Mouse (Mus musculus) ES-E14 (cell line): ENCODE results near the gene Ewsr1.

ENCODE experiments used
- CHD2 ChIP-seq: IDR thresholded peaks from 2 replicates; pipeline ENCODE4 v1.6.1; 2014; ENCODE audit warnings: mild to moderate bottlenecking, low read depth, low read length, inconsistent platforms
- HCFC1 ChIP-seq: IDR thresholded peaks from 2 replicates; pipeline ENCODE4 v1.6.1; 2012; ENCODE audit warnings: low read length, inconsistent platforms, borderline replicate concordance; ENCODE audit not compliant: insufficient read depth
- MAFK ChIP-seq: IDR thresholded peaks from 2 replicates; pipeline ENCODE4 v1.6.1; 2014; ENCODE audit warnings: mild to moderate bottlenecking, low read depth, low read length, inconsistent platforms; ENCODE audit not compliant: insufficient read depth
- ZC3H11A ChIP-seq: IDR thresholded peaks from 2 replicates; pipeline ENCODE4 v1.6.1; 2012; ENCODE audit warnings: low read depth, mild to moderate bottlenecking, inconsistent platforms, low read length, borderline replicate concordance
- ZNF384 ChIP-seq: IDR thresholded peaks from 2 replicates; pipeline ENCODE4 v1.6.1; 2012; ENCODE audit warnings: low read depth, low read length, inconsistent platforms

- TF ChIP-seq HCFC1 (no peak), ZC3H11A (no peak), CHD2 (no peak), MAFK (no peak), ZNF384 (no peak)
Measured at GRCm38 (mm10) chr11:5032706-5033105, 66.4 kb downstream of the Ewsr1 start.
